Mouse (Mus musculus): ENCODE measurements around the gene Slc2a13.

- no peak for TF ChIP-seq CTCF (IDR thresholded peaks at IDR 0.05; ENCODE audit: control insufficient read depth, insufficient read depth, insufficient replicate concordance, low read depth, low read length)
- TF ChIP-seq POLR2A (IDR thresholded peaks at IDR 0.05; ENCODE audit: control insufficient read depth, low read depth, low read length) = no peak
Observed at GRCm38 (mm10) chr15:91503291-91503690, 69.8 kb downstream of the Slc2a13 start.

Measured in testis, adult 2 months (tissue).